Mouse (Mus musculus): ENCODE data around the gene Zfand3. TPM values are rescaled to one million over a fixed set of nuclear protein-coding genes. Genes with fewer than 3 reads are reported as not detected.
A peak's percentile ranks its signal among the peaks of the same experiment; 100 is the strongest.

Gene Zfand3
- 145 and 146 TPM in 2 replicates for polyA plus RNA-seq (2012; rRNA removed)

DNA sequence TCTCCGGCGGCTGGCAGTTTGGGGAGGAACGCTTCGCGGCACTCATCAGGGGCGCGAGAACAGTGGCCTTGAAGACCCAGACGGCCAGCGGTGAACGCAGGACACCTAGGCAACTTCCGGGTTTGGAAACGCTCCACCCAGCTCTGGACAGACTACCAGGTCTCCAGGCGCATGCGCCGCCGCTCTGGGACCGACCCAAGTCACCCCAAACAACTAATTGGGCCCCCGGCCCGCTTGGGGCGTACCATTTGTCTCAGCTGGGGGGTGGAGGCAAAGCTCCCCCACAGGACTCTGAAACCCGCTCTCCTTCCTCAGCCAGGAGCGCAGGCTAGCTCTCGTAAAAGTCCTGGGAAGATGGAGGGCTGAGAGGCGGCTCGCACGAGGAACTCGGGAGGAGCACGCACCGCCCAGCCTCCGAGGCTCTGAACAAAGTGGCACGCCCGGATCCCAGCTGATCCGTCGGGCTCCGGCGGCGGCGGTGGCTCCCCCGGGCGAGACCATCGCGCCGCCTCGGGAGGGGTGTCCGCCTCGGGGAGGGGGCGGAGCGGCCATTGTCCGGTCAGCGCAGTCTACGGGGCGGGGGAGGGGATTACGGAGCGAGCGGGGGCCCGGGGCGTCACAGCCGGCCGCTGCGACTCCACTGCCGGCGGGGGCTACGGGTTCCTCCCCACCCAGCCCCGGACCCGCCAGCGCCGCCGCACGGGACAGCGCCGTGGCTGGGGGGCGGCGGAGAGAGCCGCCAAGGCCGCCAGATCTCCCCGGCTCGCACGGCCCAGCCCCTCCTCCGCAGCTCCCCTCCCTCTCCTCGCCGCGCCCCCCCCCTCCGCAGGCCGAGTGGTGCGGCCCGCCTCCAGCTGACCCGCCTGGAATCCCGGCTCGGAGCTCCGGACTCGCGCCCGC lies at the start of gene Zfand3:
Gene Zfand3, plus strand, starts transcription at position 531 of the 900 bp plus-strand sequence.
- TF ChIP-seq POLR2A (IDR thresholded peaks at IDR 0.05; ENCODE audit: borderline replicate concordance, extremely low read depth, insufficient read depth, insufficient read length, poor library complexity, severe bottlenecking) (peak; percentile 73; the same call in 1 of the 2 replicates), CTCF (IDR thresholded peaks at IDR 0.05; ENCODE audit: borderline replicate concordance, extremely low read depth, insufficient read depth, insufficient read length) (no peak)
- peak; percentile 97 for DNase-seq (ENCODE audit: low read depth)

DNA sequence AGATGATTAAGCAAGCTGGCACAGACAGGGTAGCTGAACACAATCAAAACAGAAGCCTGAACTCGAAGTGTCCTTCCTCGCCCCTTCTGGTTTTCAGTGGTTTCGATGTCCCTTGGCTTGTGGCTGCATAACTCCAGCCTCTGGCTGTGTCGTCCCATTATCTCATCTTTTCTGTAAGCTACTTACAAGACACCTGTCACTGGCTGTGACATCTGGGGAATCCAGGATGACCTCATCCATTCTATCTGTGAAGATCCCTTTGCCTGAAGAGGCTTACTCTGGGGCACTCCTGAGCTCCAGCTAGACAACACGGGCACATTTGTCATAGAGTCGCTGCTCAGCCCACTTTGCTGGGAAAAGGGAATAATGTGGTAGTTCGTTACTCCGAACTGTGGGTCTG lies 48.7 kb upstream of the Zfand3 start:
- no peak for DNase-seq (ENCODE audit: low read depth)
- no peak for TF ChIP-seq CTCF (IDR thresholded peaks at IDR 0.05; ENCODE audit: borderline replicate concordance, extremely low read depth, insufficient read depth, insufficient read length)
- no peak for TF ChIP-seq POLR2A (IDR thresholded peaks at IDR 0.05; ENCODE audit: borderline replicate concordance, extremely low read depth, insufficient read depth, insufficient read length, poor library complexity, severe bottlenecking)

DNA sequence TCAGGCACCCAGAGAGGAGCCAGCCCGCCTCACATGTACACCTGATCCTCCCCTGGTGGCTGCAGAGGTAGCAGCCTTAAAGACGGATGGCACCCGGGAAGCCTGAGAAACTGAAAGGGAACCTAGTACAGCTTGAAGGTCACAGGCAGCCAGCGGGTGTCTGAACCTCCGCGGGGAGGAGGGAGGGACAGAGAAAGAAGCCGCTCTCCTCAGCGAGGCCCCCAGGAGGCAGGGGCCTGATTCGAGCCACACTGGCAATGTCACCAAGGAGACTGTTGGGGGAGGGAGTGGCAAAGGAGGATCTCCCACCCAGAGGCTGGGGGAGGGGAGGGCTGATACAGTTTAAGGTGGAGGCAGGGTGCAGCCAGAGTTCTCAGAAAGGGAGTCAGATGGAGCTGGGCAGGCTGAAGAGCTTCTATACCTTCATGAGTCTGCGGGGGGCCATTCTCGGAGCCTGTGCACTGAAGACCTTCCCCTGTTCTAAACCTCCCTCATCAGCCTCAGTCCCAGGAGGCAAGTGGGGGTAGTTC lies 40.7 kb upstream of the Zfand3 start:
- peak; percentile 34 for DNase-seq (ENCODE audit: low read depth)
- TF ChIP-seq CTCF (IDR thresholded peaks at IDR 0.05; ENCODE audit: borderline replicate concordance, extremely low read depth, insufficient read depth, insufficient read length) (no peak), POLR2A (IDR thresholded peaks at IDR 0.05; ENCODE audit: borderline replicate concordance, extremely low read depth, insufficient read depth, insufficient read length, poor library complexity, severe bottlenecking) (no peak)

DNA sequence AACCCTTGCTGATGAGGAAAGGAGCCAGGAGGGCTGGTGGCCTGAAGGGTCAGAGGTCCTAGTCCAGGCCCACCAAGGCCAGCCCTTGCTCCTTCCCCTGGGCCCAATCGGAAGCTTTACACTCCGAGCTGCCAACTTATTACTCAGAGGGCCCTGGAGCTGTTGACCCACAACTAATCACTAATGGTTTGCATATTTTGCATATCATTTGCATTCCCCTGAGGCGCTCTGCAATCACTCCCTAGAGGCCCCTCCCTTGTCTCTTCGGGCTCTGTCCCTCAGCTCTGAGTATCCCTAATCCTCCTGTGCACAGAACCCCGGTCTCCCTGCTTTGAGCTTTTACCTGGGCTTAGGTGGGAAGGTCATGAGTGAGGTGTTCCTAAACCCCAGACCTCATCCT lies 39.0 kb upstream of the Zfand3 start:
- peak; percentile 74 for DNase-seq (ENCODE audit: low read depth)
- TF ChIP-seq POLR2A (IDR thresholded peaks at IDR 0.05; ENCODE audit: borderline replicate concordance, extremely low read depth, insufficient read depth, insufficient read length, poor library complexity, severe bottlenecking), result no peak
- TF ChIP-seq CTCF (IDR thresholded peaks at IDR 0.05; ENCODE audit: borderline replicate concordance, extremely low read depth, insufficient read depth, insufficient read length), result no peak

DNA sequence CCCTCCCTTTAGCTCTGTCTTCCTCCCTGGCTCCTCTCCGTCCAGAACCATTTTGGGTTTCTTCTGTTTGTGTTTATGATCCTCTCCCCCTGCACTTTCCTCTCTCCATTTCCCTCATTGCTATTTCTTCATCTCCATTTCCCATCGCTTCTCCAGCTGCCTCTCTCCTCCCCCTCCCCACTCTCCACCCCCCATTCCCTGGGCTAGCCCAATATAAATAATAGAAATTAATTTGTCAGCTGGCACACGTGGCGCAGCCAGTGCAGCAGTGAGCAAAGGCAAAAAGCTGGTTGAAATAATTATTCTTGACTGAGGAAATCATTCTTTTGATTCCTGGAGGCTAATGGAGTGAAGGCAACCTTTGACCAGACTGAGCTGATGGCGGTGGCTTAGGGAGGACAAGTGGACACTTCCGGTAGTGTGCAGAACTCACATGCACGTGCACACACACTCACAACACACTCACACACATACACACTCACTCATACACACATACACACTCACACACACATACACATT lies 34.4 kb upstream of the Zfand3 start, which contains the start of gene Mdga1:
Gene Mdga1, minus strand, starts transcription at position 51 of the 519 bp plus-strand sequence.
- DNase-seq (ENCODE audit: low read depth), result peak; percentile 29
- TF ChIP-seq CTCF (IDR thresholded peaks at IDR 0.05; ENCODE audit: borderline replicate concordance, extremely low read depth, insufficient read depth, insufficient read length) (no peak), POLR2A (IDR thresholded peaks at IDR 0.05; ENCODE audit: borderline replicate concordance, extremely low read depth, insufficient read depth, insufficient read length, poor library complexity, severe bottlenecking) (no peak)

DNA sequence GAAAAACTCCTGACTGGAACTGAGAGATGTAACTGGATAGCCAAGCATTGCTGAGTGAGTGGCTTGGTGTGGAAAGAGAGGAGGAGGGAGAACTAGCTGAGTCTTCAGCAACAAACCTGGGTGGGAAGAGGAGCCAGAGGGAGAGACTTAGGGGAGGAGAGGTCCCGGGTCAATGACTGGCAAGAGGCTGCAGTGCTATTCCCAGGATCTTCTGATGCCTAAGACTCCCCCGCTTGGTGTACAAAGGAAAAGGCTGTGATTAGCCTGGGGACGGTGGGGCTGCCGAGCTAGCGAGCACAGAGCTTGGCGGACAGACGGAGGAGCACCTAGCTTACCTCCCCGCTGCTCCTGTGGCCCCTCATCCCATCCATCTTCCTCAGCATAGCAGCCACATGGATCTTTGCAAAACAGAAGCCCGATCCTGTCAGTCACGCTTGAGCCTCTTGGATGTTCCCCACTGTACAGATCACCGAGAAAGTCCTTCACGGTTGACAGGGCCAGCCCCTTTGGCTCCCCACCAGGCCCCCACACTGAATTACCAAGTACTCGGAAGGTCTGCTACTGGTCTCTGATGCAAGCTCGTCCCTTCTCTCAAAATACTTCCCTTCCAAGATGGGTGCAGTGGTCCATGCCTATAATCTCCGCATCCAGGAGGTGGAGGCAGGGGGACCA lies 32.6 kb upstream of the Zfand3 start:
- DNase-seq (ENCODE audit: low read depth), result peak; percentile 20

DNA sequence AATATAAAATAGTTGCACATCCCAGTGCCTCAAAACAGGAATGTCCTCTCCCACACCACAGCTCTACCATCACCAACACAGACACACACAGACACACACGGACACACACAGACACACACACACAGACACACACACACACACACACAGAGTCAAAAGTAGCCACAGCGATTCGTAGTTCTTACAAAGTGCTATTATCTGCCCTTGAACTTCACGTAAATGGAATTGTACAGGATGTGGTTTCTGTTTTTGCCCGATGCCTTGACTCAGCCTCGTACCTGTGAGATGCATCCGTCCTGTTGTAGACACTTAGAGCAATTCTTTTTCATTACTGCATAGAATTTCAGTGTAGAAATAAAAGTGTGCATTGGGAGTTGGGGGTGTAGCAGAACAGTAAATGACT lies 31.3 kb upstream of the Zfand3 start:
- no peak for TF ChIP-seq CTCF (IDR thresholded peaks at IDR 0.05; ENCODE audit: borderline replicate concordance, extremely low read depth, insufficient read depth, insufficient read length)
- TF ChIP-seq POLR2A (IDR thresholded peaks at IDR 0.05; ENCODE audit: borderline replicate concordance, extremely low read depth, insufficient read depth, insufficient read length, poor library complexity, severe bottlenecking), result no peak

More for the DNA sequence above, 32.6 kb upstream of the Zfand3 start:
- TF ChIP-seq POLR2A (IDR thresholded peaks at IDR 0.05; ENCODE audit: borderline replicate concordance, extremely low read depth, insufficient read depth, insufficient read length, poor library complexity, severe bottlenecking), result no peak
- TF ChIP-seq CTCF (IDR thresholded peaks at IDR 0.05; ENCODE audit: borderline replicate concordance, extremely low read depth, insufficient read depth, insufficient read length), result no peak

DNA sequence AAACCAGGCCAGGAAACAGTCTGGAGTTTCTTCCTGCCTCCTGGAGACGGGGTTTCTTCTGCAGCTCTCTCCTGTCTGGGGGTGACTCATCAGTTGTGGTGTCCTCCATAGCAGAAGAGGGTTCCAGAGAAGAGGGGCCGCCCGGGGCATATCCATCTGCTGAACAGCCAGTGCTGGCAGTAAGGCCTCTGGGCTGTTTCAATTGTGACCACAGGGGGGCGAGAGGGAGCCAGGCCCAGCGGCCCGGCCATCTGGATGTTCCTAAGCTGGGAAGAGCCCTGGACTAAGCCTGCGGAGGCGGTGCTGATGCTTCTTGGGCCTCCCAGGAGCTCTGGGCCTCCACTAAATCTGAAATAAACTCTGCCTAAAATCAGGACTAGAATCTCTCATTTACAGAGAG lies 28.8 kb upstream of the Zfand3 start:
- DNase-seq (ENCODE audit: low read depth), result peak; percentile 90
- TF ChIP-seq CTCF (IDR thresholded peaks at IDR 0.05; ENCODE audit: borderline replicate concordance, extremely low read depth, insufficient read depth, insufficient read length) (peak; percentile 93), POLR2A (IDR thresholded peaks at IDR 0.05; ENCODE audit: borderline replicate concordance, extremely low read depth, insufficient read depth, insufficient read length, poor library complexity, severe bottlenecking) (no peak)

More for the DNA sequence above, 31.3 kb upstream of the Zfand3 start:
- no peak for DNase-seq (ENCODE audit: low read depth)

DNA sequence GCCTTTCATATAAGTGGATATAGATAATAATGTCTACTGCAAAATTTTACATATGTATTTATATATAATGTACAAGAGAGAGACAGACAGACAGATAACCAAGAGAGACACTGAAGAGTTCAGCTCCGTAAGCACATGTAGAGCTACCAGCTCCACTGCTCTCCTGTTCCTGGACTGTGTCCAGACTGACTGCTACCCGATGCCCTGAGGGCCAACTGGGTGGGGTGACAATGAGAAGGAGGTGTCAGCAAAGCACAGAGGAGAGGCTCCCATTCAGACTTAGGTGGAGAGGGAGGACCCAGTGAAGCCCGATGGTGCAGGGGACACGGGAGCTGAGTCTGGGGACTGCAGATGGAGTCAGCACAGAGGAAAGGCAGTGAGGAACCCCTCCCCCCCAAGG lies 25.5 kb upstream of the Zfand3 start:
- DNase-seq (ENCODE audit: low read depth), result no peak
- TF ChIP-seq CTCF (IDR thresholded peaks at IDR 0.05; ENCODE audit: borderline replicate concordance, extremely low read depth, insufficient read depth, insufficient read length), result no peak
- TF ChIP-seq POLR2A (IDR thresholded peaks at IDR 0.05; ENCODE audit: borderline replicate concordance, extremely low read depth, insufficient read depth, insufficient read length, poor library complexity, severe bottlenecking), result no peak

DNA sequence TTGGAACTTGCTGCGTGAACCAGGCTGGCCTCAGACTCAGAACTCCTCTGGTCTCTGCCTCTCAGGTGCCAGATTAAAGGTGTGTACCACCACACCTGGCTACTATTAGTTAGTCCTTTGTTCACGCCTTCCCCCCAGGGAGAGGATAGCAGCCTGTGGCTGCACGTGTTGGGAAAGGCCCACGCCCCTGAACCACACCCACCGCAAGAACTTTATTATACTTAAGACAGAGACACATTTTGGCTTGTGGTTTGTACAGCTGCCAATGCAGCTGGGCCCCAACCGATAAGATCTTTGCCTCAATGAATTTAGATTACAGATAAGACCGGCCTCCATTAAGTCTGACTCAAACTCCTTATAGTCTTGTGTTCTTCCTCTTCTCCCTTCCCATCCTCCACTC lies 24.7 kb upstream of the Zfand3 start:
- no peak for DNase-seq (ENCODE audit: low read depth)
- TF ChIP-seq CTCF (IDR thresholded peaks at IDR 0.05; ENCODE audit: borderline replicate concordance, extremely low read depth, insufficient read depth, insufficient read length) (no peak), POLR2A (IDR thresholded peaks at IDR 0.05; ENCODE audit: borderline replicate concordance, extremely low read depth, insufficient read depth, insufficient read length, poor library complexity, severe bottlenecking) (no peak)

DNA sequence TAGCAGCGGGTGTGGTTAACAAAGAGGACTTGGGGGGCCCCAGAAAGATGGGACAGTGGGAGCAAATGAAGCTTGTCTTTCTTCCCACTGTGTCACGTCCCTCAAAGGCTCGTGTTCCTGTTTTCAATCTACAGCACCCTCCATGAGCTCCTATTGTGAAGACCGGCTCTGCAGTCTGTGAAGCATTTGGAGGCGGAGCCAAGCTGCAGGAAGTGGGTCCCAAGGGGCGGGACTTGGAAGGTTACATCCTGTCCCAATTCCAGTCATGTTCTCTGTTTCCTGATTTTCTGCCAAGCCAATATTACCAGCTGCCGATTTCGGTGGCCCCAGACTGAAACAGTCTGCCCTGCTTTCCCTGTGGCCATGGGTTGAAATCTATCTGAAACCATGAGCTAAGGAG lies 23.0 kb upstream of the Zfand3 start:
- peak; percentile 33 for DNase-seq (ENCODE audit: low read depth)
- no peak for TF ChIP-seq POLR2A (IDR thresholded peaks at IDR 0.05; ENCODE audit: borderline replicate concordance, extremely low read depth, insufficient read depth, insufficient read length, poor library complexity, severe bottlenecking)
- TF ChIP-seq CTCF (IDR thresholded peaks at IDR 0.05; ENCODE audit: borderline replicate concordance, extremely low read depth, insufficient read depth, insufficient read length), result no peak
